Mouse (Mus musculus): Measurements from ENCODE around the gene 1190005I06Rik.

GRCm38 (mm10) chr8:120618110-120618509, 29.3 kb downstream of the 1190005I06Rik start:
- peak; percentile 28 for TF ChIP-seq CTCF (IDR thresholded peaks at IDR 0.05; ENCODE audit: control insufficient read depth, insufficient read depth, insufficient read length)
- TF ChIP-seq USF1 (IDR thresholded peaks at IDR 0.05; ENCODE audit: low read depth): no peak
- no peak for TF ChIP-seq MYOD1 (IDR thresholded peaks at IDR 0.05; ENCODE audit: control insufficient read depth, insufficient read length, low read depth)
- TF ChIP-seq CEBPB (IDR thresholded peaks at IDR 0.05; ENCODE audit: low read depth): no peak
- TF ChIP-seq MAX (IDR thresholded peaks at IDR 0.05): no peak
- no peak for TF ChIP-seq MYOG (IDR thresholded peaks at IDR 0.05; ENCODE audit: control insufficient read depth, extremely low read depth, insufficient read length)
- TF ChIP-seq FOSL1 (IDR thresholded peaks at IDR 0.05; ENCODE audit: insufficient read depth, low read length, poor library complexity, severe bottlenecking): no peak

Data from C2C12 (cell line).